Mouse (Mus musculus) embryonic stem cell, embryonic (primary cell): ENCODE results near the gene Ctu2.

Experiments used
- CTCF ChIA-PET, 4 experiments: fragments of 300-600 bp in 2 of 4; fragments of 350-600 bp in 2 of 4; sonication (Branson Sonifier 250); formaldehyde crosslinking; loops; one replicate each; lab custom pipeline; 2022; ENCODE audit warnings: inconsistent platforms in 2 of 4; lab: Charles Lee
- POLR2A ChIA-PET, 4 experiments: fragments of 300-600 bp in 2 of 4; fragments of 350-600 bp in 2 of 4; sonication (Branson Sonifier 250); formaldehyde crosslinking; loops; one replicate each; lab custom pipeline; 2022; ENCODE audit warnings: antibody characterized with exemption in 4 of 4, inconsistent platforms in 1 of 4; lab: Charles Lee

The Ctu2 gene

GRCm38 (mm10) chr8:122475580-122476320 lies at the start of gene Ctu2, which contains the start of gene Rnf166:
Ctu2 (plus strand) TSS chr8:122476143.
Rnf166 (minus strand) TSS chr8:122476064.
- CTCF ChIA-PET: no interaction called here
- POLR2A ChIA-PET: interaction anchor here (0.6 to 2.4 kb wide), 12 partner anchors 11 to 99 kb away, joined by 3 to 11 read pairs (median 4); partner anchors contain the start of genes Mvd (in 1 of the 4) and Snai3 (in 1 of the 4)

GRCm38 (mm10) chr8:122426145-122426544 lies 49.8 kb upstream of the Ctu2 start:
- ChIA-PET CTCF (interaction anchor here in 1 of 4 experiments (0.8 kb wide), 1 partner anchor 29 kb away, joined by 3 read pairs; no protein-coding TSS in a partner anchor), POLR2A (interaction anchor here in 3 of 4 experiments (0.6 to 2.6 kb wide), 13 partner anchors 8 to 837 kb away, joined by 3 to 10 read pairs (median 3); partner anchors contain the start of genes Mvd (in 2 of the 3) and Cdt1 (in 1 of the 3))

- POLR2A ChIA-PET: interaction anchor here in 3 of 4 experiments (0.9 to 2.6 kb wide), 9 partner anchors 9 to 28 kb away, joined by 3 to 10 read pairs (median 4); partner anchors contain the start of gene Mvd (in 2 of the 3)
- CTCF ChIA-PET: interaction anchor here in 3 of 4 experiments (0.6 to 1.4 kb wide), 3 partner anchors 17 to 212 kb away, joined by 4 read pairs; no protein-coding TSS in a partner anchor
These were observed 48.3 kb upstream of the Ctu2 start for GRCm38 (mm10) chr8:122427607-122428006.

GRCm38 (mm10) chr8:122428163-122428562 lies 47.8 kb upstream of the Ctu2 start:
- ChIA-PET CTCF (interaction anchor here in 3 of 4 experiments (0.6 to 1.4 kb wide), 3 partner anchors 16 to 197 kb away, joined by 3 to 4 read pairs (median 4); no protein-coding TSS in a partner anchor), POLR2A (interaction anchor here (0.6 to 2.6 kb wide), 10 partner anchors 9 to 547 kb away, joined by 3 to 10 read pairs (median 4); partner anchors contain the start of gene Mvd (in 2 of the 4))

GRCm38 (mm10) chr8:122430058-122430636 lies 45.8 kb upstream of the Ctu2 start:
- ChIA-PET CTCF (interaction anchor here in 1 of 4 experiments (0.7 kb wide), 1 partner anchor 21 kb away, joined by 3 read pairs; no protein-coding TSS in a partner anchor), POLR2A (interaction anchor here in 3 of 4 experiments (0.9 to 5.3 kb wide), 13 partner anchors 7 to 199 kb away, joined by 3 to 104 read pairs (median 7); partner anchors contain the start of genes Mvd (in 3 of the 3), Il17c (in 2 of the 3) and Snai3 (in 1 of the 3))

- ChIA-PET POLR2A (interaction anchor here in 3 of 4 experiments (0.7 to 5.3 kb wide), 13 partner anchors 8 to 200 kb away, joined by 3 to 104 read pairs (median 13); partner anchors contain the start of genes Mvd (in 3 of the 3), Il17c (in 2 of the 3) and Snai3 (in 1 of the 3)), CTCF (no interaction called here)
These were observed 45.3 kb upstream of the Ctu2 start for GRCm38 (mm10) chr8:122430646-122431045.

- ChIA-PET CTCF (interaction anchor here in 2 of 4 experiments (0.6 to 1.0 kb wide), 3 partner anchors 18 to 1962 kb away, joined by 3 read pairs; no protein-coding TSS in a partner anchor), POLR2A (interaction anchor here in 3 of 4 experiments (0.6 to 5.3 kb wide), 29 partner anchors 8 to 611 kb away, joined by 3 to 104 read pairs (median 5); partner anchors contain the start of genes Mvd (in 3 of the 3), Il17c (in 2 of the 3), Cdt1 (in 1 of the 3) and Snai3 (in 1 of the 3))
These were observed 44.1 kb upstream of the Ctu2 start for GRCm38 (mm10) chr8:122431694-122432442.

- ChIA-PET POLR2A (interaction anchor here in 3 of 4 experiments (0.6 to 5.3 kb wide), 46 partner anchors 9 to 610 kb away, joined by 3 to 104 read pairs (median 4); partner anchors contain the start of genes Mvd (in 3 of the 3), Il17c (in 2 of the 3), Cdt1 (in 1 of the 3) and Snai3 (in 1 of the 3)), CTCF (interaction anchor here in 2 of 4 experiments (0.6 to 1.7 kb wide), 4 partner anchors 11 to 174 kb away, joined by 3 to 15 read pairs (median 3); partner anchors contain the start of gene Mvd (in 1 of the 2))
These were observed 43.3 kb upstream of the Ctu2 start, which contains the start of gene Cyba for GRCm38 (mm10) chr8:122432443-122433268. Cyba (minus strand) TSS chr8:122432930.

GRCm38 (mm10) chr8:122433269-122433905 lies 42.6 kb upstream of the Ctu2 start:
- ChIA-PET CTCF (interaction anchor here in 2 of 4 experiments (0.8 to 1.7 kb wide), 3 partner anchors 10 to 16 kb away, joined by 3 to 15 read pairs (median 3); partner anchors contain the start of gene Mvd (in 1 of the 2)), POLR2A (interaction anchor here in 3 of 4 experiments (0.7 to 5.3 kb wide), 37 partner anchors 9 to 609 kb away, joined by 3 to 104 read pairs (median 5); partner anchors contain the start of genes Mvd (in 3 of the 3), Il17c (in 2 of the 3), Cdt1 (in 1 of the 3) and Snai3 (in 1 of the 3))

GRCm38 (mm10) chr8:122435375-122435774 lies 40.6 kb upstream of the Ctu2 start:
- POLR2A ChIA-PET: interaction anchor here in 2 of 4 experiments (1.0 to 4.9 kb wide), 5 partner anchors 8 to 58 kb away, joined by 4 to 48 read pairs (median 4); partner anchors contain the start of genes Il17c (in 1 of the 2) and Mvd (in 1 of the 2)
- CTCF ChIA-PET: interaction anchor here in 2 of 4 experiments (0.7 kb wide), 2 partner anchors 104 to 176 kb away, joined by 3 read pairs; no protein-coding TSS in a partner anchor

- CTCF ChIA-PET: interaction anchor here in 2 of 4 experiments (0.6 to 0.9 kb wide), 2 partner anchors 22 to 214 kb away, joined by 3 read pairs; no protein-coding TSS in a partner anchor
- POLR2A ChIA-PET: interaction anchor here in 2 of 4 experiments (0.9 to 2.3 kb wide), 9 partner anchors 8 to 59 kb away, joined by 3 to 6 read pairs (median 4); partner anchors contain the start of gene Snai3 (in 1 of the 2)
These were observed 39.8 kb upstream of the Ctu2 start for GRCm38 (mm10) chr8:122436146-122436545.

- POLR2A ChIA-PET: interaction anchor here in 2 of 4 experiments (0.9 to 2.3 kb wide), 8 partner anchors 9 to 59 kb away, joined by 3 to 6 read pairs (median 4); partner anchors contain the start of gene Snai3 (in 1 of the 2)
- CTCF ChIA-PET: interaction anchor here in 2 of 4 experiments (0.6 to 1.2 kb wide), 4 partner anchors 22 to 99 kb away, joined by 3 to 4 read pairs (median 4); no protein-coding TSS in a partner anchor
These were observed 39.3 kb upstream of the Ctu2 start for GRCm38 (mm10) chr8:122436586-122437125.

GRCm38 (mm10) chr8:122437708-122438331 lies 38.1 kb upstream of the Ctu2 start:
- ChIA-PET CTCF (interaction anchor here in 2 of 4 experiments (1.2 to 1.5 kb wide), 5 partner anchors 14 to 169 kb away, joined by 3 to 5 read pairs (median 3); partner anchors contain the start of gene Snai3 (in 1 of the 2)), POLR2A (interaction anchor here in 2 of 4 experiments (0.8 to 2.4 kb wide), 10 partner anchors 8 to 529 kb away, joined by 3 to 15 read pairs (median 3); partner anchors contain the start of gene Il17c (in 1 of the 2))

- ChIA-PET CTCF (interaction anchor here in 1 of 4 experiments (1.2 to 1.3 kb wide), 2 partner anchors 16 to 170 kb away, joined by 4 to 5 read pairs; no protein-coding TSS in a partner anchor), POLR2A (interaction anchor here (0.6 to 2.4 kb wide), 9 partner anchors 11 to 530 kb away, joined by 3 to 15 read pairs (median 3); partner anchors contain the start of gene Il17c (in 1 of the 4))
These were observed 36.6 kb upstream of the Ctu2 start for GRCm38 (mm10) chr8:122439336-122439735.
